Mouse (Mus musculus) liver, embryonic 12.5 days (tissue): ENCODE measurements around the gene Hsd17b2. TPM values are rescaled to one million over a fixed set of nuclear protein-coding genes. Genes with fewer than 3 reads are reported as not detected.

Source experiments
- ATAC-seq: fragments of 200-750 bp; cut with Nextera tagmentation; 2 replicates; pipeline ENCODE4 v1.8.0; 2017; ENCODE audit warnings: moderate number of reproducible peaks, mild to moderate bottlenecking, moderate library complexity
- H3K27ac ChIP-seq: fragments of 300-500 bp; sonication (generic); 2 replicates; pipeline ENCODE4 v1.5.1; 2016; ENCODE audit warnings: mild to moderate bottlenecking
- H3K27me3 ChIP-seq: fragments of 300-500 bp; sonication (generic); replicated peaks from 2 replicates; pipeline ENCODE4 v1.6.1; 2016; ENCODE audit warnings: mild to moderate bottlenecking, moderate library complexity
- H3K36me3 ChIP-seq: fragments of 300-500 bp; sonication (generic); 2 replicates; pipeline ENCODE4 v1.6.1; 2016; ENCODE audit warnings: mild to moderate bottlenecking, moderate library complexity
- H3K4me1 ChIP-seq: fragments of 300-500 bp; sonication (generic); 2 replicates; pipeline ENCODE4 v1.6.1; 2016
- H3K4me2 ChIP-seq: fragments of 300-500 bp; sonication (generic); 2 replicates; pipeline ENCODE4 v1.6.1; 2016; ENCODE audit warnings: mild to moderate bottlenecking, moderate library complexity
- H3K4me3 ChIP-seq: fragments of 300-500 bp; sonication (generic); 2 replicates; pipeline ENCODE4 v1.5.1; 2016; ENCODE audit warnings: mild to moderate bottlenecking, moderate library complexity
- H3K9ac ChIP-seq: fragments of 300-500 bp; sonication (generic); 2 replicates; pipeline ENCODE4 v1.6.1; 2016; ENCODE audit warnings: mild to moderate bottlenecking, moderate library complexity
- H3K9me3 ChIP-seq: fragments of 300-500 bp; sonication (generic); replicated peaks from 2 replicates; pipeline ENCODE4 v1.6.1; 2016; ENCODE audit warnings: mild to moderate bottlenecking, moderate library complexity
- WGBS: fragments of 180-500 bp; shearing (Covaris S2); methylation state at CpG from one replicate; pipeline ENCODE4 v1.1.7; 2016; ENCODE audit not compliant: insufficient replicate concordance; 5-methylcytosine and 5-hydroxymethylcytosine counted together
- polyA plus RNA-seq: library from polyadenylated mRNA; unstranded; fragments of >200 nt; fragmentation: Nextera tagmentation; extraction: Ambion mirVana; gene quantifications from 2 replicates; pipeline ENCODE4 v1.2.1, GENCODE M21; 2016

The Hsd17b2 gene
- polyA plus RNA-seq, 1 experiment from 2014 or later, result 20.9 TPM

GRCm38 (mm10) chr8:117776075-117776474, 74.4 kb downstream of the Hsd17b2 start:
- Histone ChIP-seq H3K9ac (no peak overlapping the region), H3K9me3 (no peaks in the 10 kb centered on the region), H3K36me3 (no peaks in the 10 kb centered on the region), H3K27ac (no peak overlapping the region), H3K27me3 (peaks cover 7% of the 10 kb centered on the region; the same call in 1 of the 2 replicates), H3K4me2 (peak overlapping the region; percentile 32), H3K4me3 (no peak overlapping the region), H3K4me1 (peaks cover 25% of the 10 kb centered on the region)
- ATAC-seq, result no peak
- 52% methylated on average over 10 of the region's 10 CpGs for WGBS

DNA sequence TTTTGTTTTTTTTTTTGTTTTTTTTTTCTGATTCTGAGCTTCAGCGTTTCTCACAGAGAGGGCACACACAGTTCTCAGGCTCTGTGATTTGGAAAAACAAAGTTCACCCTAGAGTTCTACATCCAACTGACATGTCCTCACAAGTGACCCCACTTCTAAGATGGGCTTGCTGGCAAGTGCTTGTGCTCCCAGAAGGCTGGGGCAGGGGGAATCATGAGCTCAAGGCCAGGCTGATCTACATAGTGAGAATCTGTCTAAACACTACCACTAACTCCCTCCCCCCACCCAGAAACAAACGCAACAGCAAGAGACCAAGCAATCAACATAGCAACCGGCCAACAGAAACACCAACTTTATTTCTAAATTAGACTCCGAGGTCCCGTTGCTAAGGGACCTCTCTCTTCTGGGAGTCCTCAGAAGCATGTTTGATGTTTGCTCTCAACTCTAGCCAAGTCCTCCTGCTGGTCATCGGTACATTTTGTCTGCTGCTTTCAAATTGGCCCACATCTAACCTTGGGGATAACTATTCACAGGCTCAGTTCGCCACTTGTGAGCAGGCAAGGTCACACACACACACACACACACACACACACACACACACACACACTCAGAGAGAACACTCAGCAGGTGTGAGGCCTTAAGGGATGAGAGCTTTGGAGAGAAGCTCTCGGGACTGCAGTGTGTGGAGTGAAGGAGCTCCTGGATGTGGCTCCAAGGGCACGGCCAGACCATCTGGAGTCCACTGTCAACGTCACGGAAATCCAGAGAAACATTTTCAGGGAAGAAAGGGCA, 77.0 kb downstream of the Hsd17b2 start:
- Histone ChIP-seq H3K4me2 (no peak overlapping the region), H3K4me1 (peaks cover 6% of the 10 kb centered on the region; the same call in 1 of the 2 replicates), H3K4me3 (no peak overlapping the region), H3K27ac (no peak overlapping the region), H3K36me3 (no peaks in the 10 kb centered on the region), H3K9me3 (no peaks in the 10 kb centered on the region), H3K9ac (no peak overlapping the region), H3K27me3 (peaks cover 7% of the 10 kb centered on the region; the same call in 1 of the 2 replicates)
- no peak for ATAC-seq
- WGBS, result 67% methylated on average over 11 of the region's 11 CpGs

- Histone ChIP-seq H3K27ac (no peak overlapping the region), H3K4me3 (no peak overlapping the region), H3K36me3 (no peaks in the 10 kb centered on the region), H3K9me3 (no peaks in the 10 kb centered on the region), H3K27me3 (peaks cover 7% of the 10 kb centered on the region; the same call in 1 of the 2 replicates), H3K9ac (no peak overlapping the region), H3K4me1 (peaks cover 6% of the 10 kb centered on the region; the same call in 1 of the 2 replicates), H3K4me2 (no peak overlapping the region)
- 80% methylated on average over 6 of the region's 6 CpGs for WGBS
- ATAC-seq, result no peak
Observed at GRCm38 (mm10) chr8:117779344-117779743, 77.6 kb downstream of the Hsd17b2 start.

DNA sequence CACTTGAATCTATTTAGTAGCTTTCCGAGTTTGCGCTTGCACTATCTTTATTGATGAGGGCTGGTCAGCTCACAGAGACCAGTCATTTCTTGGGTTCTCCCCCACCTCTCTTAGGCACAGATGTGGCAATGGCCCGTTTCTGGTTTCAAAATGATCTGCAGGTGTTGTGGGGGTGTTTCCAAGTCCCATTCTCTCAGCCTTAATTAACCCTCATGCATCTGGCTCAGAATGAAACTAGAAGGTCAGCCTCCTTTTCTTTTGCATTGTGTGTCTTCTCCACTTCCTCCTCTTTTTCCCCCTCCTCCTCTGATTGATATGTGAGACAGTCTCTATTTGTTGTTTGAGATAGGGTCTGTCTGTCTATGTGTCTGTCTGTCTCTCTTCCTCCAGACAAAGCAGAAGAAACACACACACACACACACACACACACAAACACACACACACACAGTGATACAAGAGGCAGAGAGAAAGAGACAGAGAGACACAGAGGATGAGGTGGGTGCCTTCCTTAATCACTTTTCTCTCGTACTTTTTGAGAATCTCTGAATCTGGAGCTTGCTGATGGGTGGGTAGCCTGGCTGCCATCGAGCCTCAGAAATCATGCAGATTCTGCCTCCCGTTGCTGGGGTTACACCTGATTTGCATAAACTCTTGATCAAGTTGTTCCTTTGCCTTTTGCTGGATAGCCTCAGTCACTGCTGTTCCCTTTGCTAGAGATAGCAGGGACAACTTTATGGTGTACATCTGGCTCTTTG, 79.8 kb downstream of the Hsd17b2 start:
- H3K36me3 ChIP-seq, result no peaks in the 10 kb centered on the region
- no peak overlapping the region for H3K4me3 ChIP-seq
- no peak overlapping the region for H3K4me2 ChIP-seq
- 51% methylated on average over 6 of the region's 6 CpGs for WGBS
- no peak for ATAC-seq
- no peak overlapping the region for H3K27ac ChIP-seq
- no peaks in the 10 kb centered on the region for H3K4me1 ChIP-seq
- H3K9me3 ChIP-seq, result no peaks in the 10 kb centered on the region
- H3K9ac ChIP-seq, result no peak overlapping the region
- H3K27me3 ChIP-seq, result peaks cover 4% of the 10 kb centered on the region; the same call in 1 of the 2 replicates

DNA sequence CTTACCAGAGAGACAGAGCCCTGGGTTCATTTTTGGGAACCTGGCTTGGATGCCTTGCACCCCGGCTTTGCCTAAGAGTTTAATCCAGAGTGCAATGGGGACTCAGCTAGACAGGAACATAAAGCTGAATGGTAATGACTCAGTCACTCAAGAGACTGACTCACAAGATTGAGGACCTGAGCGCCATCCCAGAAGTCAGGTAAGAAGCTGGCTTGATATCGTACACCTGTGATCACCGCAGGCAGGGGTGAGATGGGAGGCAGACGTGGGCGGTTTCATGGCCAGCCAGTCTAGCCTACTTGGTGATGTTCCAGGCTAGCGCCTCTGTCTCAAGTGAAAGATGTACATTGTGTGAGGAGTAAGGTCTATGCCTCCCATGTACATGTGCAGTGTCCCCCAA, 81.3 kb downstream of the Hsd17b2 start:
- Histone ChIP-seq H3K4me3 (no peak overlapping the region), H3K9ac (no peak overlapping the region), H3K36me3 (peaks cover 4% of the 10 kb centered on the region), H3K27ac (no peak overlapping the region), H3K9me3 (no peaks in the 10 kb centered on the region), H3K4me1 (no peaks in the 10 kb centered on the region), H3K4me2 (no peak overlapping the region), H3K27me3 (peaks cover 4% of the 10 kb centered on the region; the same call in 1 of the 2 replicates)
- WGBS, result 79% methylated on average over 7 of the region's 7 CpGs
- ATAC-seq, result no peak

- WGBS, result 74% methylated on average over 3 of the region's 3 CpGs
- no peak overlapping the region for H3K9ac ChIP-seq
- H3K27ac ChIP-seq, result no peak overlapping the region
- ATAC-seq, result no peak
- H3K9me3 ChIP-seq, result no peaks in the 10 kb centered on the region
- no peak overlapping the region for H3K4me3 ChIP-seq
- no peak overlapping the region for H3K4me2 ChIP-seq
- no peaks in the 10 kb centered on the region for H3K4me1 ChIP-seq
- peaks cover 38% of the 10 kb centered on the region for H3K36me3 ChIP-seq
- no peaks in the 10 kb centered on the region; the same call in 1 of the 2 replicates for H3K27me3 ChIP-seq
Observed at GRCm38 (mm10) chr8:117786428-117786827, 84.7 kb downstream of the Hsd17b2 start.

DNA sequence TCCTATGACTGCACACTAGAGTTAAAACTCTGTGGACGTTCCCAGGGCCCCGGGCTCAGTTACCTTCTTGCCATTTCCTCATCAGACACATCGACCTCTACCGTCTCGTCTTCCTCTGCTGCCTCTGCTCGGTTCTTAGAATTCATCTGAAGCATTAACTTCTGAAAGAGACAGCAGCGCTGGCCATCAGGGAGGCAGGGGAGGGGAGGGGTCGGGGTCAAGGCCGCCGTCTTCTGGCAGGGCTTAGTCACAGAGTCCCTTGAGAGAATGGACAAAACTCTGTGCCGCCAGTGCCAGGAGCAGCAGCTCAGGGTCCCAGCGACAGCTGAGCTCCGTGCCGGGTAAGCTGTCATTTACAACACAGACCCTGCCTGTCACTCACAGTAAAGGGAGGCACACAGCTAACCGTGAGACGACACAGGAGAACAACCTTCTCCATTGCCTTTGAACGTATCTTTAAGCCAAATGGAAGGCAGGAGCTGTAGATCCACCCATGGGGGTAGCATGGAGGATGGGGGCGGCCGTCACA, 91.0 kb downstream of the Hsd17b2 start:
- no peak overlapping the region for H3K4me2 ChIP-seq
- no peak overlapping the region for H3K4me3 ChIP-seq
- no peak overlapping the region for H3K27ac ChIP-seq
- H3K4me1 ChIP-seq, result no peaks in the 10 kb centered on the region
- H3K9ac ChIP-seq, result no peak overlapping the region
- H3K27me3 ChIP-seq, result no peaks in the 10 kb centered on the region
- H3K36me3 ChIP-seq, result peaks cover 100% of the 10 kb centered on the region
- ATAC-seq, result no peak
- 90% methylated on average over 19 of the region's 19 CpGs for WGBS
- H3K9me3 ChIP-seq, result no peaks in the 10 kb centered on the region

DNA sequence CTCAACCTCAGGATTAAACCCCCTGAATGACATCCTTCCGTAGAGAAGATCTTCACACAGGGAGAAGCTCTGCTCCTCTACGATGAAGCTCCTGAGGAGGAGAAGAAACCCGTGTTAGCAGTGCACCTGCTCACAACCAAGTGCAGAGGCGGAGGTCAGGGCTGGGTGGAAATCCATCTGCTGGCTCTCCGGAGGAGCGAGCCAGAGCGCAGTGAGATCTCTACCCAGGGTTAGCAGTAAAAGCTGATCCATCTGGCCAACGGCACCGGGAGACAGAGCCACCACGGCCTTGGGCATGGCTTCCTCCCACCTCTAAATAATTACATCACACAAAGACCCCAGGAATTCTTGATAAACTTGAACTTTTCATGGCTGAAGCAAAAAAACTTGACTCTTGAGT, 92.9 kb downstream of the Hsd17b2 start:
- Histone ChIP-seq H3K27ac (no peak overlapping the region), H3K4me3 (no peak overlapping the region), H3K4me2 (no peak overlapping the region), H3K9ac (no peak overlapping the region), H3K36me3 (peaks cover 98% of the 10 kb centered on the region), H3K4me1 (peaks cover 11% of the 10 kb centered on the region), H3K27me3 (no peaks in the 10 kb centered on the region), H3K9me3 (no peaks in the 10 kb centered on the region)
- ATAC-seq, result no peak
- 95% methylated on average over 10 of the region's 10 CpGs for WGBS

- ATAC-seq, result no peak
- no peak overlapping the region for H3K9ac ChIP-seq
- 90% methylated on average over 15 of the region's 15 CpGs for WGBS
- peaks cover 27% of the 10 kb centered on the region for H3K4me1 ChIP-seq
- peaks cover 87% of the 10 kb centered on the region for H3K36me3 ChIP-seq
- no peak overlapping the region for H3K4me3 ChIP-seq
- no peak overlapping the region for H3K4me2 ChIP-seq
- H3K27ac ChIP-seq, result no peak overlapping the region
- no peaks in the 10 kb centered on the region for H3K9me3 ChIP-seq
- H3K27me3 ChIP-seq, result no peaks in the 10 kb centered on the region
Observed at GRCm38 (mm10) chr8:117796464-117796863, 94.8 kb downstream of the Hsd17b2 start.

DNA sequence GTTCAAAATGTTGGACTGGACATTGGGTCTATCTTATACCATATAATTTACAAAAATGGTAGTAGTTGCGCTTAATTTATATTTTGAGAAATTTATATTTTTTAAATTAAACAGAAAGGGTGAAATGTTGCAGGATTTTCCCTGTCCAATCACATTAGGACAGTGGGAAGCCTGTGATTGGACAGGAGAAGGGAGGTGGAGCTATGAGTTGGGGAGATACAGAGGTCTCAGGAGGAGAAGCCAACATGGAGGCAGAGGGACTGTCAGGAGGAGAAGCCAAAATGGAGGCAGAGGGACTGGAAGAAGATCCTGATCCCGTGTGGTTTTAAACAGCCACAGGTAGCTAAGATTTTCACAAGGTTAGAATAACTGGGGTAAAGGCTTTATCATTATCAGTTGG, 96.4 kb downstream of the Hsd17b2 start:
- Histone ChIP-seq H3K9me3 (no peaks in the 10 kb centered on the region), H3K4me2 (no peak overlapping the region), H3K4me3 (no peak overlapping the region), H3K36me3 (peaks cover 71% of the 10 kb centered on the region), H3K9ac (no peak overlapping the region), H3K27ac (no peak overlapping the region), H3K4me1 (peaks cover 36% of the 10 kb centered on the region), H3K27me3 (no peaks in the 10 kb centered on the region)
- ATAC-seq, result no peak
- WGBS, result 89% methylated on average over 2 of the region's 2 CpGs

DNA sequence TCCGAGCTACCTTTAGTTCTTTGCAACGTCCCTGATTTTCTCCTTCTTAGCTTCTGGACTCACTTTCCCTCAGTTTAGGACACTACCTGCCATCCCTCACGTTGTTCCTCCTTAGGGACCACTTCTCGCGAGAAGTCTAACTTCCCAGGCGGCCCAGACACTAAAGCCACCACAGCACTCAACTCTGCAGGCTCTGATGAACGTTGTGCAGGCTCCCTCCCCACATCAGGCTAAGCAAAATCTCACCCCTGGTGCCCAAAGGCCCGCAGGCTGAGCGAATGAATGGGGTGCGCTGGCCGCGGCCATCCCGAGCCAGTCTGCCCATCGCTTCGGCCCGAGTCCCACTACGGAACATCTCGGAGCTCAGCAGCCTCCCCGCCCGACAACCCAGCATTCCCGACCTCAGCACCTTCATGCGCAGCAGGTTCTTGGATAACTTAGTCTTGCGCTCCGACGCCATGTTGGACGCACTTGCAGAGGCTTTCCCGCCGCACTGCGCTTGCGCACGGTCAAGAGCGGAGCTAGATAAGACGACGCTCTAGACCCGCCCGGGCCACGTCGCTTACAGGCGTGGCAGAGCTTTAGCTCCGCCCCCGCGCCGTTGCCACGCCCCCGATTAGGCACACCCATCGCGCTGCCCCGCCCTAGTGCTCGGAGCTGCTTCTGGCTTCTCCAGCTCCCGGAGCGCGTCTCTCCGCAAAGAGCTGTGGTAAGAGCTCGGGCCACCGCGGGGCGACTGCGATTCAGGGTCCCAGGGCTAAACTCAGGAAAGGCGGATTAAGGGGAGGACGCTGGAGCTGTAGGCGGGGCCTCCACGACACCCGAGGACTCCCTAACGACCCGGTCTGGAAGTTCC, 100.0 kb downstream of the Hsd17b2 start, which contains the start of gene Mphosph6:
TSS of gene Mphosph6 (minus strand) at position 501 of the 856 bp plus-strand sequence.
- under 1% methylated on average over 65 of the region's 65 CpGs for WGBS
- H3K4me3 ChIP-seq, result peak within 1 kb of the TSS; percentile 89
- peak within 1 kb of the TSS; percentile 91 for H3K9ac ChIP-seq
- peaks cover 11% of the 10 kb centered on the region; the same call in 1 of the 2 replicates for H3K27me3 ChIP-seq
- H3K36me3 ChIP-seq, result peaks cover 35% of the 10 kb centered on the region
- peak within 1 kb of the TSS; percentile 89 for H3K4me2 ChIP-seq
- H3K27ac ChIP-seq, result peak within 1 kb of the TSS; percentile 91
- peak; percentile 96 for ATAC-seq
- H3K4me1 ChIP-seq, result peaks cover 36% of the 10 kb centered on the region
- no peaks in the 10 kb centered on the region for H3K9me3 ChIP-seq
